Mouse (Mus musculus) liver, postnatal 0 days (tissue): Measurements from ENCODE around the gene Gm10118. TPM values are rescaled to one million over a fixed set of nuclear protein-coding genes. Genes with fewer than 3 reads are reported as not detected.

Experiments
- ATAC-seq: fragments of 200-750 bp; cut with Nextera tagmentation; 2 replicates; pipeline ENCODE4 v1.8.0; 2017; ENCODE audit warnings: mild to moderate bottlenecking, moderate library complexity
- DNase-seq: peaks from one replicate; pipeline ENCODE4 v3.0.0-alpha.2; 2016
- H3K27ac ChIP-seq: fragments of 300-500 bp; sonication (generic); 2 replicates; pipeline ENCODE4 v1.5.1; 2014; ENCODE audit warnings: antibody characterized with exemption, moderate library complexity, mild to moderate bottlenecking, low read depth
- H3K27me3 ChIP-seq: fragments of 300-500 bp; sonication (generic); 2 replicates; pipeline ENCODE4 v1.6.1; 2014; ENCODE audit warnings: low read length, control low read depth, mixed read lengths; ENCODE audit not compliant: insufficient read depth
- H3K36me3 ChIP-seq: fragments of 300-500 bp; sonication (generic); replicated peaks from 2 replicates; pipeline ENCODE4 v1.6.1; 2014; ENCODE audit warnings: mild to moderate bottlenecking, control low read depth, low read length, moderate library complexity, mixed read lengths; ENCODE audit not compliant: insufficient read depth
- H3K4me1 ChIP-seq: fragments of 300-500 bp; sonication (generic); 2 replicates; pipeline ENCODE4 v1.6.1; 2014; ENCODE audit warnings: antibody characterized with exemption, mild to moderate bottlenecking, control low read depth; ENCODE audit not compliant: insufficient read depth
- H3K4me2 ChIP-seq: fragments of 300-500 bp; sonication (generic); 2 replicates; pipeline ENCODE4 v1.6.1; 2014; ENCODE audit warnings: low read depth, mild to moderate bottlenecking, low read length, moderate library complexity, mixed read lengths
- H3K4me3 ChIP-seq: fragments of 300-500 bp; sonication (generic); 2 replicates; pipeline ENCODE4 v1.5.1; 2014; ENCODE audit warnings: low read depth, low read length
- H3K9ac ChIP-seq: fragments of 300-500 bp; sonication (generic); replicated peaks from 2 replicates; pipeline ENCODE4 v1.6.1; 2014; ENCODE audit warnings: mild to moderate bottlenecking, moderate library complexity
- H3K9me3 ChIP-seq: fragments of 300-500 bp; sonication (generic); 2 replicates; pipeline ENCODE4 v1.6.1; 2016; ENCODE audit warnings: mild to moderate bottlenecking, control low read depth, low read length, mixed read lengths
- CTCF ChIP-seq: sonication (generic); IDR thresholded peaks from 2 replicates; pipeline ENCODE4 v1.5.1; 2016; ENCODE audit warnings: antibody characterized with exemption, low read depth
- EP300 ChIP-seq: IDR thresholded peaks from 2 replicates; pipeline ENCODE4 v1.6.1; 2016; ENCODE audit warnings: antibody characterized with exemption, low read depth, mild to moderate bottlenecking
- WGBS: fragments of 180-500 bp; shearing (Covaris S2); extraction: QIAGEN DNeasy Blood & Tissue Kit; methylation state at CpG from one replicate; pipeline ENCODE4 v1.1.7; 2014; ENCODE audit not compliant: insufficient replicate concordance; 5-methylcytosine and 5-hydroxymethylcytosine counted together
- polyA plus RNA-seq: library from polyadenylated mRNA; unstranded; fragments of >200 nt; fragmentation: Nextera tagmentation; extraction: Ambion mirVana; gene quantifications from 2 replicates; pipeline ENCODE4 v1.2.1, GENCODE M21; 2015

Gm10118 gene
- polyA plus RNA-seq, 1 experiment from 2014 or later: not detected

DNA sequence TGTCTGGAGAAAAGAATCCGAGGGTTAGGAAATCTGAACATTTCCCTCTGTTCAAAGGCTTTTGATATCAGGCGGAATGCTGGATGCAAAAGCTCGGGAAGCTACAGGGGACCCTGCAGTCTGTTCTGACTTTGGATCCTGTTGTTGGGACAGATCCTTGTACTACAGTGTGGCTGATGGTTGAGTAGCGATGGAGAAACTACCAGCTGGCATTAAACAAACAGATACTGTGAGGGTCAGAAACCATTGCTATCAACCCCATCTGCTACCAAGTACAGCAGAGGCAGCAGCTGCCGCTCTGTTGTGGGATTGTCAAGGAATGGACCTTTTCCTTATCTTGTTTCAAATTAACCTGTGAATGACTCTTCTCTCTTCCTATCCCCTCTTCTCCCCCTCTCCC, 6.7 kb upstream of the Gm10118 start:
- Histone ChIP-seq H3K4me3 (no peak overlapping the region), H3K4me1 (no peaks in the 10 kb centered on the region), H3K4me2 (no peak overlapping the region), H3K27me3 (no peaks in the 10 kb centered on the region), H3K9me3 (no peaks in the 10 kb centered on the region), H3K27ac (no peak overlapping the region), H3K36me3 (no peaks in the 10 kb centered on the region), H3K9ac (no peak overlapping the region)
- WGBS: 62% methylated on average over 5 of the region's 5 CpGs
- TF ChIP-seq EP300 (no peak), CTCF (no peak)
- DNase-seq (no peak), ATAC-seq (no peak)

DNA sequence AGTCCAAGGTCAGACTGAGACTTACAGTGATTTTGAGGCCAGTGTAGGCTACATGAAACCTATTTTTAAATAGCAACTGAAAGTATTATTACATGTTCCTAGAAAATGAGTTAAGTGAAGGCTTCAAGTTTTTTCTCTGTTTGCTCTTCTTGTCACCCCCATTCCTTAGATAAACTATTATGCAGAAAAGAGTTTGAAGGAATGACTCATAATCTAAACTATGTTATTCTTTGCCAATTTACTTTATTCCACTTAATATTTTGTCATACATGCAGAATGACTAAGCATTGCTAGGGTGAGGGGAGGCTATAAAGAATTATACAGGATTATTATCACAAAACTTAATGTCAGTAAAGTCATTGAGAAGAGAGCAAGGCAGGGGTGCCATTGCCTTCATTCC, 18.4 kb downstream of the Gm10118 start:
- no peaks in the 10 kb centered on the region for H3K9me3 ChIP-seq
- TF ChIP-seq EP300 (no peak), CTCF (no peak)
- DNase-seq: no peak
- no peaks in the 10 kb centered on the region for H3K4me1 ChIP-seq
- H3K27me3 ChIP-seq: no peaks in the 10 kb centered on the region
- H3K36me3 ChIP-seq: no peaks in the 10 kb centered on the region
- no peak overlapping the region for H3K4me2 ChIP-seq
- no peak overlapping the region for H3K9ac ChIP-seq
- H3K4me3 ChIP-seq: no peak overlapping the region
- no peak for ATAC-seq
- no peak overlapping the region for H3K27ac ChIP-seq

DNA sequence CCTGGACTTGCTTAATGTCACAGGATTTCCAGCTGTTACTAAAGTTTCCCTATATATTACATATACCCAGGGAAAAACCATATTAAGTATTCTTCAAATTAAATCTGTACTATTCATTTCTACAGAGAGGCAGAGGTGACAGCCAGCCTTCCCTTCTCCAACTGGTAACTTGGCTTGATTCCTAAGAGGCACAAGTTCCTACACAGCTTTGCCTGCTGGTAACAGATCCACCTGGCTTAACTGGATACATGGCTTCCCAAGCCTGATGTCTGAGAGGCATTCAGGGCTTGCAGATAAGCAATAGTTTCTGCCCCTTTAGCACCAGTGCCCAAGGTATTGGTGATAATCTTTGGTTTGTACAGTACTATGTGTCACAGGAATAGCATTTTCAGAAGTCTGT, 27.3 kb downstream of the Gm10118 start:
- H3K9me3 ChIP-seq: no peaks in the 10 kb centered on the region
- TF ChIP-seq EP300 (no peak), CTCF (no peak)
- ATAC-seq: no peak

DNA sequence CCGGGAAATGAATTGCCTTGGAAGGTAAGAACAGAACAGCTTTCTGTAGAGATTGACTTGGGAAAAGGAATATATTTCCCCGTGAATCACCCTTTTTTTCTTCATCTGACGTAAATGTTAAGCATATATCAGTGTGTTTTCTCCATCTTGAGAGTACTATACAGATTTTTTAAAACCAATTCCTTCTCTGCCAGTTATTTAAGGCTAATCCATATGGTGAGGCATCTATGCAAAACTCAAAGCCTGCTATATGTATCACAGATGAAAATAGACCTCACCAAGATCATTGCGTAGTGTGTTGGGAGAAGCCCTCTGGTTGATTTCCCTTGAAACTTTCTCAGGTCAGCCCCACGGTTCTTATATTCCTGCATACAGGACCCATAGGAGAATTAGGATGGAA, 32.6 kb downstream of the Gm10118 start:
- Histone ChIP-seq H3K27me3 (no peaks in the 10 kb centered on the region), H3K4me2 (no peak overlapping the region), H3K36me3 (no peaks in the 10 kb centered on the region), H3K4me1 (no peaks in the 10 kb centered on the region), H3K27ac (no peak overlapping the region), H3K4me3 (no peak overlapping the region), H3K9me3 (no peaks in the 10 kb centered on the region), H3K9ac (no peak overlapping the region)
- no peak for TF ChIP-seq EP300
- TF ChIP-seq CTCF: no peak
- ATAC-seq: no peak
- no peak for DNase-seq
- WGBS: 83% methylated on average over 5 of the region's 5 CpGs

More for the DNA sequence above, 27.3 kb downstream of the Gm10118 start:
- Histone ChIP-seq H3K9ac (no peak overlapping the region), H3K4me1 (no peaks in the 10 kb centered on the region), H3K27me3 (no peaks in the 10 kb centered on the region), H3K36me3 (no peaks in the 10 kb centered on the region), H3K27ac (no peak overlapping the region), H3K4me3 (no peak overlapping the region), H3K4me2 (no peak overlapping the region)
- DNase-seq: no peak

DNA sequence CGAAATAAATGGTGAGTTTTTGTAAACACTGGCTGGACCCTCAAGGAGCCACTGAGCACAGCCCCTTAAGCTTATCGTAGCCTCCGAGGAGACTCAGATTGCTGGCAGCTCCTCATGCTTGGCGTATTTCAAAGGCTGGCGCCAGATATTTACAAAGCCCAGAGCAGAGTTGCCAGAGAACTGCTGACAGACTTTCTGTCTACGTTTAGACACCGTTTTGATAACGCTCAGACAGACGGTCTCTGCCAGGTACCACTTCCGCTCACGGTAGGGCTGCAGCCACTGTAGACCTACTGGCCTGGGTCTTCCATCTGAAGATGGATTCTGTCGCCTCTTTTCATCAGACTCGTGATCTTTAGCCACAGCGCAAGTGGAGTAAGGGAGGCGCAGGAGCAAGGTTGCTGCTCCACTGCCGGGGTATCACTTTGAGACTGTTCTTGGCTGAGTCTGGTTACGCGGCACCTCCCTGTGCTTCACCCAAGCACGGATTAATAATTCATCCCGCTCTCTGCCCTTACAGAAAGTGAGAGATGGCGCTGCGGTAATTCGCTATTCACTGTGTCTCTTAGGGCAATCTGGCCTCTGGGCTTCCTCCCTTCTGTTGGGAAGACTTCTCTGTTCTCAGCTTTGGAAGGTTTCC, 40.7 kb downstream of the Gm10118 start:
- WGBS: 72% methylated on average over 23 of the region's 23 CpGs
- H3K4me2 ChIP-seq: no peak overlapping the region
- H3K27ac ChIP-seq: no peak overlapping the region
- no peak overlapping the region for H3K9ac ChIP-seq
- no peak for ATAC-seq
- TF ChIP-seq EP300: no peak
- no peak for TF ChIP-seq CTCF
- no peak overlapping the region for H3K4me3 ChIP-seq
- DNase-seq: no peak
- H3K4me1 ChIP-seq: no peaks in the 10 kb centered on the region
- no peaks in the 10 kb centered on the region for H3K27me3 ChIP-seq
- H3K36me3 ChIP-seq: no peaks in the 10 kb centered on the region
- H3K9me3 ChIP-seq: peaks cover 3% of the 10 kb centered on the region; the same call in 1 of the 2 replicates

DNA sequence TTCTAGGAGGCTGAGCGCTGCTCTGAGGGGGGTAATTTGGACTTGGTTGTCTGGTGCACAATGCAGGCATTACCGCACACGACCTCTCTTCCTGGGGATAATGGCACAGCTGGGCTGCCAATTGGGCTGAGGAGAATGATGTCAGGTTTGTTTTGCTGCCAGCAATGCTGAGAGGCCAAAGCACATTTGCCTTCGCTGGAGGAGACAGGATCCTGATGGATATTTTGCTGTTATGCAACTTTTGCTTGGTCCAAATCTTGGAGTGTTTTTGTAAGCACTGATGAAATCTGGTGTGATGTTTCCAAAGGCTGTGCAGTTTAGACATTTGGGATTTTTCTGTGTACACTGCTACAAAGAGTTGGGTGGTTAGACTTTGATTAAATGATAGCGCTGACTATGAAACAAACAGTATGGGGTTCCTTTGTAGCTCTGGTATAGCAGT, 46.8 kb downstream of the Gm10118 start:
- TF ChIP-seq CTCF (no peak), EP300 (no peak)
- H3K4me2 ChIP-seq: no peak overlapping the region
- ATAC-seq (no peak), DNase-seq (no peak)
- no peaks in the 10 kb centered on the region for H3K36me3 ChIP-seq
- no peaks in the 10 kb centered on the region for H3K9me3 ChIP-seq
- WGBS: 79% methylated on average over 5 of the region's 5 CpGs
- H3K27ac ChIP-seq: no peak overlapping the region
- H3K4me1 ChIP-seq: no peaks in the 10 kb centered on the region
- no peaks in the 10 kb centered on the region for H3K27me3 ChIP-seq
- no peak overlapping the region for H3K4me3 ChIP-seq
- no peak overlapping the region for H3K9ac ChIP-seq

Other genes starting within 250 kb of the Gm10118 start
- 0.05 and 0.07 TPM in 2 replicates for gene Lrrtm3, start 162.8 kb upstream of the Gm10118 start, polyA plus RNA-seq